Mouse (Mus musculus) MEL (cell line): ENCODE measurements around the gene Nudt8. TPM values are rescaled to one million over a fixed set of nuclear protein-coding genes. Genes with fewer than 3 reads are reported as not detected.
A peak's percentile ranks its signal among the peaks of the same experiment; 100 is the strongest.

Experiments
- DNase-seq: peaks from one replicate; pipeline ENCODE4 v3.0.0; 2011; ENCODE audit warnings: low read depth, low spot score
- H3K27ac ChIP-seq: 2 replicates; pipeline ENCODE4 v1.5.1; 2012; ENCODE audit warnings: low read depth, mild to moderate bottlenecking, control low read depth, low read length, moderate library complexity; ENCODE audit not compliant: control insufficient read depth
- H3K27me3 ChIP-seq, 2 experiments: fragments of 150-350 bp in 1 of 2; sonication (generic) in 1 of 2; 2 replicates each; pipeline ENCODE4 v1.6.1; 2012; ENCODE audit warnings: low read length in 2 of 2, mild to moderate bottlenecking in 2 of 2, improper control_type of control experiment in 1 of 2, moderate library complexity in 1 of 2; ENCODE audit not compliant: insufficient read depth in 2 of 2, control insufficient read depth in 1 of 2
- H3K36me3 ChIP-seq, 2 experiments: 2 replicates each; pipeline ENCODE4 v1.6.1; 2012 to 2014; ENCODE audit warnings: low read length in 2 of 2, improper control_type of control experiment in 1 of 2, inconsistent platforms in 1 of 2, mild to moderate bottlenecking in 1 of 2; ENCODE audit not compliant: insufficient read depth in 2 of 2, control insufficient read depth in 1 of 2
- H3K4me1 ChIP-seq, 2 experiments: fragments of 150-350 bp in 1 of 2; sonication (generic) in 1 of 2; 2 replicates each; pipeline ENCODE4 v1.6.1; 2012; ENCODE audit warnings: low read length in 2 of 2, improper control_type of control experiment in 1 of 2, mild to moderate bottlenecking in 1 of 2; ENCODE audit not compliant: insufficient read depth in 2 of 2, control insufficient read depth in 1 of 2
- H3K4me3 ChIP-seq, 2 experiments: fragments of 150-350 bp in 1 of 2; sonication (generic) in 1 of 2; 2 replicates each; pipeline ENCODE4 v1.5.1; 2012; ENCODE audit warnings: low read depth in 2 of 2, low read length in 2 of 2, mild to moderate bottlenecking in 2 of 2, moderate library complexity in 2 of 2, control low read depth in 1 of 2, improper control_type of control experiment in 1 of 2; ENCODE audit not compliant: control insufficient read depth in 1 of 2, insufficient read depth in 1 of 2
- H3K79me2 ChIP-seq: 2 replicates; pipeline ENCODE4 v1.6.1; 2012; ENCODE audit warnings: mild to moderate bottlenecking, low read length, moderate library complexity; ENCODE audit not compliant: control insufficient read depth, poor library complexity, insufficient read depth
- H3K9ac ChIP-seq: 2 replicates; pipeline ENCODE4 v1.6.1; 2012; ENCODE audit warnings: low read depth, mild to moderate bottlenecking, control low read depth, low read length, moderate library complexity; ENCODE audit not compliant: control insufficient read depth, poor library complexity, severe bottlenecking
- H3K9me3 ChIP-seq: fragments of 150-350 bp; sonication (generic); replicated peaks from 2 replicates; pipeline ENCODE4 v1.6.1; 2012; ENCODE audit warnings: mild to moderate bottlenecking, low read length, improper control_type of control experiment, moderate library complexity; ENCODE audit not compliant: insufficient read depth
- BHLHE40 ChIP-seq: IDR thresholded peaks from 2 replicates; pipeline ENCODE4 v1.6.1; 2012; ENCODE audit warnings: low read depth, mild to moderate bottlenecking, inconsistent platforms, low read length, improper control_type of control experiment, borderline replicate concordance
- CTCF ChIP-seq, 3 experiments: IDR thresholded peaks in 2 of 3; conservative IDR thresholded peaks in 1 of 3; 2 replicates each; pipeline ENCODE4 v1.5.1; 2011 to 2012; ENCODE audit warnings: low read length in 3 of 3, low read depth in 2 of 3, mild to moderate bottlenecking in 2 of 3, improper control_type of control experiment in 1 of 3, inconsistent platforms in 1 of 3, mixed read lengths in 1 of 3, moderate library complexity in 1 of 3; ENCODE audit not compliant: control insufficient read depth in 1 of 3, insufficient read depth in 1 of 3, poor library complexity in 1 of 3, severe bottlenecking in 1 of 3
- E2F4 ChIP-seq: IDR thresholded peaks from 2 replicates; pipeline ENCODE4 v1.6.1; 2011; ENCODE audit warnings: low read depth, low read length, improper control_type of control experiment, borderline replicate concordance
- ELF1 ChIP-seq: IDR thresholded peaks from 2 replicates; pipeline ENCODE4 v1.6.1; 2014; ENCODE audit warnings: low read depth, mild to moderate bottlenecking, inconsistent platforms, low read length, improper control_type of control experiment, moderate library complexity
- GABPA ChIP-seq: IDR thresholded peaks from 2 replicates; pipeline ENCODE4 v1.6.1; 2012; ENCODE audit warnings: low read depth, mild to moderate bottlenecking, inconsistent platforms, low read length, improper control_type of control experiment, moderate library complexity
- JUND ChIP-seq: IDR thresholded peaks from 2 replicates; pipeline ENCODE4 v1.6.1; 2011; ENCODE audit warnings: low read depth, mild to moderate bottlenecking, improper control_type of control experiment, low read length
- MEF2A ChIP-seq: IDR thresholded peaks from 2 replicates; pipeline ENCODE4 v1.6.1; 2014; ENCODE audit warnings: low read depth, mild to moderate bottlenecking, inconsistent platforms, low read length, improper control_type of control experiment; ENCODE audit not compliant: poor library complexity, insufficient replicate concordance, severe bottlenecking; ENCODE audit errors: extremely low read depth
- MYB ChIP-seq: IDR thresholded peaks from 2 replicates; pipeline ENCODE4 v1.6.1; 2011; ENCODE audit warnings: mild to moderate bottlenecking, low read depth, low read length, improper control_type of control experiment
- POLR2A ChIP-seq, 2 experiments: IDR thresholded peaks; 2 replicates each; pipeline ENCODE4 v1.6.1; 2011 to 2012; ENCODE audit warnings: low read length in 2 of 2, mild to moderate bottlenecking in 2 of 2, control low read depth in 1 of 2, improper control_type of control experiment in 1 of 2, low read depth in 1 of 2, moderate library complexity in 1 of 2; ENCODE audit not compliant: control insufficient read depth in 1 of 2, insufficient read depth in 1 of 2, poor library complexity in 1 of 2
- POLR2AphosphoS2 ChIP-seq: IDR thresholded peaks from 2 replicates; pipeline ENCODE4 v1.6.1; 2011; ENCODE audit warnings: low read length, improper control_type of control experiment
- RAD21 ChIP-seq: IDR thresholded peaks from 2 replicates; pipeline ENCODE4 v1.6.1; 2011; ENCODE audit warnings: mild to moderate bottlenecking, low read depth, low read length, improper control_type of control experiment
- SMC3 ChIP-seq: IDR thresholded peaks from 2 replicates; pipeline ENCODE4 v1.6.1; 2011; ENCODE audit warnings: low read depth, low read length, improper control_type of control experiment
- TCF12 ChIP-seq: IDR thresholded peaks from 2 replicates; pipeline ENCODE4 v1.6.1; 2014; ENCODE audit warnings: low read depth, mild to moderate bottlenecking, inconsistent platforms, low read length, improper control_type of control experiment, moderate library complexity
- USF1 ChIP-seq: IDR thresholded peaks from 2 replicates; pipeline ENCODE4 v1.6.1; 2014; ENCODE audit warnings: low read depth, mild to moderate bottlenecking, inconsistent platforms, low read length, improper control_type of control experiment, moderate library complexity
- USF2 ChIP-seq, 2 experiments: IDR thresholded peaks; 2 replicates each; pipeline ENCODE4 v1.6.1; 2011 to 2012; ENCODE audit warnings: improper control_type of control experiment in 2 of 2, low read length in 2 of 2, borderline replicate concordance in 1 of 2, inconsistent platforms in 1 of 2, low read depth in 1 of 2, mild to moderate bottlenecking in 1 of 2; ENCODE audit not compliant: insufficient read depth in 1 of 2
- ZC3H11A ChIP-seq: IDR thresholded peaks from 2 replicates; pipeline ENCODE4 v1.6.1; 2012; ENCODE audit warnings: low read depth, mild to moderate bottlenecking, inconsistent platforms, low read length, improper control_type of control experiment
- ZMIZ1 ChIP-seq: IDR thresholded peaks from 2 replicates; pipeline ENCODE4 v1.6.1; 2012; ENCODE audit warnings: low read depth, mild to moderate bottlenecking, inconsistent platforms, low read length, improper control_type of control experiment, moderate library complexity
- polyA plus RNA-seq, 2 experiments: library from polyadenylated mRNA; stranded (reverse) in 1 of 2; unstranded in 1 of 2; fragments of >175 nt in 1 of 2; fragments of >200 nt in 1 of 2; gene quantifications; 2 replicates each; pipeline versions ENCODE4 v1.2.1 to v1.2.4; 2012; ENCODE audit warnings: low replicate concordance in 2 of 2, low read depth in 1 of 2; ENCODE audit not compliant: insufficient read length in 2 of 2, insufficient read depth in 1 of 2, missing spikeins in 1 of 2
- total RNA-seq: library from RNA; depleted of rRNA; stranded (reverse); fragments of 300-350 nt; gene quantifications from 2 replicates; pipeline ENCODE4 v1.2.3, GENCODE M21; 2012

Nudt8 gene
- total and polyA plus RNA-seq, 3 experiments, result 58.1 to 71.5 TPM; not detected in 1

DNA sequence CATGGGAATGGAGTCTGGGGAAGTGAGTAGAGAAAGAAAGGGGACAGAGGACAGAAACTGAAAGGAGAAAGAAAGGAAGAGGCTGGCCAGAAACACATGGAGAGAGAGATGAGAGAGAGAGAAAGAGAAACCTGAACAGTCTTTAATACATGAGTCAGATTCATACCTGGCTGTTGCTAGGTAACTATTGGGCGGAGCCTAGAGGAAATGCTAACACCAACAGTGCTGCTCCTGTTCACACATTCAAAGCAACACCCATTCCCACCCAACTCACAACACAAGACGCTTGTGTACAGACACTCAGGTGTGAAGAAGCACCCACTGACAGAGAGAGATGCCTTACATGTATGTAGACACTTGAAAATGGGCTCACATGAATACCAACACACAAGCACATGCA lies 24.5 kb upstream of the Nudt8 start:
- H3K9me3 ChIP-seq, result no peaks in the 10 kb centered on the region
- no peak overlapping the region for H3K27ac ChIP-seq
- H3K36me3 ChIP-seq, result no peaks in the 10 kb centered on the region
- peaks cover 0 to 2% of the 10 kb centered on the region in 2 experiments; a peak in 2 of 4 replicates for H3K27me3 ChIP-seq
- no peak overlapping the region for H3K4me3 ChIP-seq
- TF ChIP-seq TCF12, result no peak
- no peak for TF ChIP-seq POLR2AphosphoS2
- TF ChIP-seq JUND, result no peak
- TF ChIP-seq USF2 (IDR thresholded peaks at IDR 0.05; ENCODE audit: borderline replicate concordance in 1 of 2, insufficient read depth in 1 of 2, low read depth in 1 of 2, low read length in 2 of 2), result no peak
- TF ChIP-seq POLR2A (IDR thresholded peaks at IDR 0.05; ENCODE audit: control insufficient read depth in 1 of 2, insufficient read depth in 1 of 2, low read depth in 1 of 2, low read length in 2 of 2, poor library complexity in 1 of 2), result no peak
- no peak for TF ChIP-seq ZMIZ1
- TF ChIP-seq USF1, result no peak
- no peak for TF ChIP-seq ELF1
- TF ChIP-seq GABPA, result no peak
- no peak for TF ChIP-seq MYB
- no peak for TF ChIP-seq CTCF (IDR thresholded peaks at IDR 0.05 in 2 of 3, conservative IDR thresholded peaks at IDR 0.05 in 1 of 3; ENCODE audit: control insufficient read depth in 1 of 3, insufficient read depth in 1 of 3, low read depth in 2 of 3, low read length in 3 of 3, poor library complexity in 1 of 3, severe bottlenecking in 1 of 3)
- no peak for TF ChIP-seq E2F4
- TF ChIP-seq RAD21, result no peak
- no peak for TF ChIP-seq BHLHE40
- no peak for TF ChIP-seq MEF2A
- H3K4me1 ChIP-seq, result no peaks in the 10 kb centered on the region
- no peak overlapping the region for H3K9ac ChIP-seq
- DNase-seq, result no peak
- H3K79me2 ChIP-seq, result no peaks in the 10 kb centered on the region

DNA sequence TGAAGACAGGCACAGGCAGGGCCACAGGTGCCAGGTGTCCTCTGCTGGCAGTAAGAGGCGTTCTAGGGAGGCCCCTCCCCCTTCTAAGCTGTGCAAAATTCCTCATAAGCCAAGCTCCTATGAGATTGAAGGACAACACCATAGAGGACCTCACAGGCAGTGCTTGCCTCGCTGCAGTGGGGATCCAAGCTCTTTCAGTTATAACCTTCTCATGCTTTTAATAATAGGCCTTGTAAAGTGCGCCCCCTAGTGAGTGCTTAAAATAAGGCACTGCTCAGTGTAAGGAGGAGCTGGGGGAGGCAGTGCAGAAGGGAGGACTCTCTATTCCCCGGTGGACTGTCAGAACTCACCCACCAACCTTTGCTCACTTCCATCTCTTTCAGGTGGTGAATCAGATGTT lies 20.1 kb upstream of the Nudt8 start:
- H3K27me3 ChIP-seq, result no peaks in the 10 kb centered on the region; a peak in 1 of 4 replicates
- H3K4me3 ChIP-seq, result no peak overlapping the region
- H3K4me1 ChIP-seq, result no peaks in the 10 kb centered on the region
- TF ChIP-seq ZC3H11A (peak; percentile 87), SMC3 (peak; percentile 91), POLR2AphosphoS2 (no peak), RAD21 (peak; percentile 93), CTCF (IDR thresholded peaks at IDR 0.05 in 2 of 3, conservative IDR thresholded peaks at IDR 0.05 in 1 of 3; ENCODE audit: control insufficient read depth in 1 of 3, insufficient read depth in 1 of 3, low read depth in 2 of 3, low read length in 3 of 3, poor library complexity in 1 of 3, severe bottlenecking in 1 of 3) (peak; percentile 47 to 96 (median 83))
- no peaks in the 10 kb centered on the region for H3K9me3 ChIP-seq
- no peaks in the 10 kb centered on the region for H3K79me2 ChIP-seq
- DNase-seq, result peak; percentile 86
- H3K27ac ChIP-seq, result no peak overlapping the region
- no peak overlapping the region for H3K9ac ChIP-seq
- H3K36me3 ChIP-seq, result no peaks in the 10 kb centered on the region
